Mouse (Mus musculus) hindbrain, embryonic 10.5 days (tissue): ENCODE measurements around the gene Fam19a1. TPM values are rescaled to one million over a fixed set of nuclear protein-coding genes. Genes with fewer than 3 reads are reported as not detected.
A peak's percentile ranks its signal among the peaks of the same experiment; 100 is the strongest.

Experiments
- DNase-seq: peaks from one replicate; pipeline ENCODE4 v3.0.0-alpha.2; 2017; ENCODE audit warnings: low spot score
- H3K27ac ChIP-seq: fragments of 300-500 bp; sonication (generic); 2 replicates; pipeline ENCODE4 v1.5.1; 2016; ENCODE audit warnings: mild to moderate bottlenecking, moderate library complexity
- H3K27me3 ChIP-seq: fragments of 300-500 bp; sonication (generic); 2 replicates; pipeline ENCODE4 v1.6.1; 2016; ENCODE audit warnings: mild to moderate bottlenecking; ENCODE audit not compliant: poor library complexity, insufficient read depth, severe bottlenecking
- H3K36me3 ChIP-seq: fragments of 300-500 bp; sonication (generic); 2 replicates; pipeline ENCODE4 v1.6.1; 2016; ENCODE audit warnings: mild to moderate bottlenecking, moderate library complexity
- H3K4me1 ChIP-seq: fragments of 300-500 bp; sonication (generic); replicated peaks from 2 replicates; pipeline ENCODE4 v1.6.1; 2016; ENCODE audit warnings: mild to moderate bottlenecking
- H3K4me3 ChIP-seq: fragments of 300-500 bp; sonication (generic); 2 replicates; pipeline ENCODE4 v1.5.1; 2016; ENCODE audit warnings: mild to moderate bottlenecking, moderate library complexity
- H3K9me3 ChIP-seq: fragments of 300-500 bp; sonication (generic); 2 replicates; pipeline ENCODE4 v1.6.1; 2016; ENCODE audit warnings: mild to moderate bottlenecking, moderate library complexity
- WGBS: fragments of 180-500 bp; shearing (Covaris S2); methylation state at CpG from one replicate; pipeline ENCODE4 v1.1.7; 2016; 5-methylcytosine and 5-hydroxymethylcytosine counted together
- polyA plus RNA-seq: library from polyadenylated mRNA; unstranded; fragments of >200 nt; fragmentation: Nextera tagmentation; extraction: Ambion mirVana; gene quantifications from 2 replicates; pipeline ENCODE4 v1.2.1, GENCODE M21; 2016

Fam19a1 gene
- polyA plus RNA-seq, 1 experiment from 2014 or later, result 1.9 TPM

DNA sequence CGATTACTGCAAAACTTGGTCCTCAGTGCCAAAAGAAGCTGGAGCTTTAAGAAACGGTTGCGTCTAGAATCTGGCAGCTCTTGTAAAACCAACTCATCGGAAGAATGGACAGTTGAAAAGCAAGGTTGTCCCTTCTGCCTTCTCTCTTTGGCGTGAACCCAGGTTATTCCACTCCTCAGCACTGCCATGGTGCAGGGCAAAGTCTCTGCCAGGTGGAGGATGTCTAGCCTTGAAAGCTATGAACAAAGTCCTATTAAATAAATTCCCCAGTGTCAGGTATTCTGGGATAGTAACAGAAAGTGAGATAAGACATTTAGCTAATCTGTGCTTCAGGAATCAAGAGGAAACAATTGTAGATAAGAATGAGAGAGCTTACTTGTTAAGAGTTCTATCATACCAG lies 157.5 kb downstream of the Fam19a1 start:
- DNase-seq, result no peak
- Histone ChIP-seq H3K27ac (no peak overlapping the region), H3K4me1 (no peaks in the 10 kb centered on the region), H3K9me3 (no peaks in the 10 kb centered on the region), H3K36me3 (no peaks in the 10 kb centered on the region), H3K27me3 (no peaks in the 10 kb centered on the region), H3K4me3 (no peak overlapping the region)
- 90% methylated on average over 5 of the region's 5 CpGs for WGBS

DNA sequence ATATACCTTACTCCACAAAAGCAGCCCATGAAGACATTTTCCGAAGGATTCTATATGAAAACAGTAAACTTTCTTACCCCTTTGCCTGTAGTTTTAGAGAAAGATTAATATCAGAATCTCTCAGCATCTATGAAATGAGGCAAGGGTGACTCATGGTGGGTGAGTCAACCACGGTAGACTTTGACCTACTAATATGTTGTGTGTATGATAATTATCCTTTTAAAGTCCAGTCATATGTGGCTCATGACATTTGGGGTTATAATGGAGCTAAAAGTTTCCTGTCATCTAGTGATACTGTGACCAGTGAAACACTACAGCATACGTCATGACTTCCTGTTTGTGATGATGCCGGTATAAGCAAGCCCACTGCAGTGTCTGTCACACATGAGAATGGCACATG lies 170.8 kb downstream of the Fam19a1 start:
- Histone ChIP-seq H3K9me3 (no peaks in the 10 kb centered on the region), H3K27ac (no peak overlapping the region), H3K4me1 (peaks cover 19% of the 10 kb centered on the region), H3K27me3 (no peaks in the 10 kb centered on the region), H3K4me3 (no peak overlapping the region), H3K36me3 (no peaks in the 10 kb centered on the region)
- 90% methylated on average over 4 of the region's 4 CpGs for WGBS
- DNase-seq, result no peak

DNA sequence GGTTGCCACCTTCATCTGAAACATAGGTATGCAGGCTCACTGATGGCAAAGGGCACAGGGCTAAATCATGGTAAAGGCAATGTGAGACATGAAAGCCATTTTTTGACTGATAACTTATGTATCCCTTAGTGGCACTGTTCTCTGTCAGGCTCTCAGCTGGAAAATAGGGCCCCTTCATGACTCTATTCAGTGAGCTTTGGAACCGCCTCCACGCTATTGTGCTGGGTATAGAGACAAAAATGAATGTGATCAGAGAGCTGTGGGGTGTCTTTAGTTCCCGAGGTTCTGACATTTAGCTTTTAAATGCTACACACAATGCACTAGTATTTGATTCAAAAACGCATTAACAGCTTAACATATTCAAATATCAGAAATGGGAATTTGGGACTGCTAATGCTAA lies 171.6 kb downstream of the Fam19a1 start:
- Histone ChIP-seq H3K4me3 (no peak overlapping the region), H3K27me3 (no peaks in the 10 kb centered on the region), H3K4me1 (peaks cover 26% of the 10 kb centered on the region), H3K36me3 (no peaks in the 10 kb centered on the region), H3K27ac (no peak overlapping the region), H3K9me3 (no peaks in the 10 kb centered on the region)
- DNase-seq, result peak; percentile 2
- 24% methylated on average over 4 of the region's 4 CpGs for WGBS

DNA sequence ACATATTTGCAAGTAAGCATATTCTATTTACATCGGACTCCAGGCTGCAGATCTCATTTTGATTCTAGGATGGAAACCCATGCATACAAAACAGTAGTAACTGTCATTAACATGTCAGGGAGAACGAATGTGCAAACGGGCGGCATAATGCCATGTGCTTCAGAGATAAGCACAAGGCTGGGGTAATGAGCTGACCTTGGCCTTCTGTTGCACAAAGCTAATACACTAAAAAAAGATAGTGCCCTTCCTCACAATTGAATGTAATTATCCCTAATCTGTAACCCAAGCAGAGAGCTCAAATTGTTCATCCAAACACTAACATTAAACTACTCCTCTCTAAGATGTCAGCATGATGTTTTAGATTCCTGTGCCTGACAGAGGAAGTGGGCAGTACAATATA lies 173.3 kb downstream of the Fam19a1 start:
- Histone ChIP-seq H3K4me1 (peaks cover 30% of the 10 kb centered on the region), H3K27ac (no peak overlapping the region), H3K9me3 (no peaks in the 10 kb centered on the region), H3K4me3 (no peak overlapping the region), H3K36me3 (no peaks in the 10 kb centered on the region), H3K27me3 (no peaks in the 10 kb centered on the region)
- WGBS, result 74% methylated on average over 4 of the region's 4 CpGs
- no peak for DNase-seq

DNA sequence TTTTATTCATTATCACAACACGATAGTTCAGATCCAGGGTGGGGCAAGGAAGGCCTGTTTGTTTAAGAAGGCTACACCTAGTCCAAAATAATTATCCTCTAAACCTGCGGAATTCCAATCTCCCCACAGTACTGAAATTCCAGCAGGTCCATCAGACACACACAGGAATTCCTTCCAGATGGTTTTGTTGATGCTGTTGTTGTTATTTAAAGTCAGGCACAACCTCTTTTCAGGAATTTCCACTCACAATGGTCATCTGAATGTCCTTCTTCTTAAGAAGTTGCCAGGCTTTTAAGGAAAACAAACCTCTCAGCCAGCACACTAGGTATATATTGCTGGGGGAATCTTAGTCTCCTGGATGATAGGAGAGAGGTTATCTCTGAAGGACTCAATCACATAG lies 174.4 kb downstream of the Fam19a1 start:
- 74% methylated on average over 2 of the region's 2 CpGs for WGBS
- H3K27me3 ChIP-seq, result no peaks in the 10 kb centered on the region

DNA sequence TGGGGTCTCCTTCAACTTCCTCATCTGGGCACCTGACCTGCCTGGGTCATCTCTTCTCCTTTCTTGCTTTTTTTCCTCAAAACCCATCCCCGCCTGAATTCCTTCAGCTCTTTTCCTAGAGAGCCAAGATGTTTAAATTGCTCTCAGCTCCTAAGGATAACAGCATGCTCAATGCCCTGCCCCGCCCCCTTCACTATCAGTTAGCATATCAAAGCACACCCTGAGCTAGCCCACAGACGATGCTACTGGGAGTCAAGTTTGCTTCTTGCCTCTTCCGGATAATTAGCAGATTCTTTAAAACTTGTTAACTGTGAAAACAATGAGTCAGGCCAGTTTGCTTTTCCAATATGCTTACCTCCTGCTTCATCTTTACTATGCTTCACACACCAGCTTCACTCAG lies 176.7 kb downstream of the Fam19a1 start:
- H3K27ac ChIP-seq, result no peak overlapping the region
- 13% methylated on average over 4 of the region's 4 CpGs for WGBS
- no peaks in the 10 kb centered on the region for H3K9me3 ChIP-seq
- DNase-seq, result peak; percentile 5
- no peak overlapping the region for H3K4me3 ChIP-seq
- peaks cover 25% of the 10 kb centered on the region for H3K4me1 ChIP-seq
- H3K36me3 ChIP-seq, result no peaks in the 10 kb centered on the region
- H3K27me3 ChIP-seq, result no peaks in the 10 kb centered on the region

More for the DNA sequence above, 174.4 kb downstream of the Fam19a1 start:
- H3K36me3 ChIP-seq, result no peaks in the 10 kb centered on the region
- H3K9me3 ChIP-seq, result no peaks in the 10 kb centered on the region
- H3K4me3 ChIP-seq, result no peak overlapping the region
- H3K27ac ChIP-seq, result no peak overlapping the region
- H3K4me1 ChIP-seq, result peaks cover 30% of the 10 kb centered on the region
- DNase-seq, result no peak

DNA sequence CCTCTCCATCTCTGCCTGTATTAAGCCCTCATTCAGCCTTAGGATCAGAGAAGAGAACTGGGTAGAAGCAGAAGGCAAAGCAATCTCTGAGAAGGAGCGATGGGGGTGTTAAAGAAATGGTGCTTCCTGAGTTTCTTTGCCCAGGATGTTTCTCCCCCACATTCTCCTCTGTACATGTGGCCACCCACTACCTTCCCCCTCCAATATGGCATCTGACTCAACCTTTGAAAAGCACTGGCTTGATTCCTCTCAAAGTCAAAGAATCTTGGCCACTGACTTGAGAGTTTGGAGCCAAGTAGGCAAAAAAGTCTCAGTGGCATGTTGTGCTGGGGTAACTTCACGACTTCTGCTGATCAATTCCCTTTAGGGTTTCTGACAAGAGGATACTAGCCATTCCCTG lies 234.5 kb downstream of the Fam19a1 start:
- Histone ChIP-seq H3K9me3 (no peaks in the 10 kb centered on the region), H3K36me3 (no peaks in the 10 kb centered on the region), H3K4me3 (no peak overlapping the region), H3K27me3 (no peaks in the 10 kb centered on the region), H3K27ac (no peak overlapping the region), H3K4me1 (no peaks in the 10 kb centered on the region)
- WGBS, result 89% methylated on average over 2 of the region's 2 CpGs
- DNase-seq, result no peak

DNA sequence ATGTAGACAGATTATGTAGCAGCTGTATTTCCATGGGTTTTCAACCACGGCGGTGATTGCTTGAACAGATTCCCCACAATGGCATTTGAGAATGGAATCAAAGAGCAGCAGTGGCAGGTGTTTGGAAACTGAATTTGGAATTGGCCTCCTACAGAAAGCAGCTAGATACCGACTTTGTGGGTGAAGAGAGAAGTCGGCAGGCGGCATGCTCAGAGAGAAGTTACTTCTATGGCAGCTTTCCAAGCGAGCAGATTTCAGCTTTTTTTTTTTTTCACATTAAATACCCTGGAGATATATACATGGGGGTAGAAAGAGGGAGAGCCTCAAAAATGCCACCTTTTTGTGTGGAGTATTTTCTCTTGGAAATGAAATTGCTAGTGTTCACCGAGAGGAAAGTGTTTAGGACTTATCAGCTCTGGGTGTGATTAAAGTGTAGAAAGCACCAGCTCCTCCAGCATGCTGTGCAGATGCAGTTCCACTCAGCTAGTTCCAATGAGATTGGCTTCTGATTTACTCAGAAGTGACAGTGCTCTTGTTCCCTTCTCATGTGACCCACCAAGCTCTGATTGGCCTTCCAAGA lies 236.6 kb downstream of the Fam19a1 start:
- whole genome bisulfite sequencing, result 89% methylated on average over 7 of the region's 7 CpGs
- no peak for DNase-seq
- Histone ChIP-seq H3K36me3 (no peaks in the 10 kb centered on the region), H3K27me3 (no peaks in the 10 kb centered on the region), H3K4me3 (no peak overlapping the region), H3K9me3 (no peaks in the 10 kb centered on the region), H3K4me1 (no peaks in the 10 kb centered on the region), H3K27ac (no peak overlapping the region)

DNA sequence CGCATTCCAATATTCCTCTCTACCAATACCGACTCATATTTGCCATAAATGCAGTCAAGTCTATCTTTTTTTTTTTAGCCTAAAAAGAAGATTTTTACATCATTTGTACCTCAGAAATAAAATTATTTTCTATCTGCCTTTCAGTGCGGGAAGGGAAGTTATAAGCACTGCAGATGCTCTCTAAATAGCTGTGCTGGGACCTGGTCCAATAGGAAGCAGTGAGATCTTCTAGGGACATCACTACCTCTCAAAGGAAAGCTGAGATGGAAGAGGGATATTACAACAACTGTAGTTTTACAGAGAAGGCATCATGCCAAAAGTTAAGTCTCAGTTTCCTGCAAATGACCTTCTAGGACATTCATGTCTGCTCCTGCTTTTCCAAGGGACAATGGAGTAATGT lies 256.6 kb downstream of the Fam19a1 start:
- H3K27ac ChIP-seq, result no peak overlapping the region
- 94% methylated on average over 3 of the region's 3 CpGs for WGBS
- no peaks in the 10 kb centered on the region for H3K36me3 ChIP-seq
- H3K9me3 ChIP-seq, result no peaks in the 10 kb centered on the region
- H3K4me3 ChIP-seq, result no peak overlapping the region
- H3K27me3 ChIP-seq, result no peaks in the 10 kb centered on the region
- H3K4me1 ChIP-seq, result peaks cover 10% of the 10 kb centered on the region
- no peak for DNase-seq

DNA sequence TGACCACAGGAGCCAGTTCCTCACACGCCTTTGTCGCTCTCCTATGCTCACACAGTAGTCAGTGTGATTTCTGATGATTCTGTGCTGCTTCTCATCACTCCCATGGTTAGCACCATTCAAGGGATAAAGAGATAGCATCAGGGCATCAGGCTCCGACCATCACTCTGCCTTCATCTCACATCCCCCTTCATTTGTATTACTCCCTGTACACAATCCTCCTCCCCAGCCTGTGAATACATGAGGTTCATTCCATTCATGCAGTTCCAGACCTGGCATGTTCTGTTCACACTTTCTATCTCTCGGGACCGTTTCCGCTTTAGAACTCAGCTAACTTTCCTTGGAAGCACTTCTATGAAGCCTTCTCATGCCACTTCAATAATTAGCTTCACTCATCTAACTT lies 259.9 kb downstream of the Fam19a1 start:
- Histone ChIP-seq H3K4me1 (peaks cover 10% of the 10 kb centered on the region), H3K36me3 (no peaks in the 10 kb centered on the region), H3K4me3 (no peak overlapping the region), H3K27ac (no peak overlapping the region; the same call in 1 of the 2 replicates), H3K27me3 (no peaks in the 10 kb centered on the region), H3K9me3 (no peaks in the 10 kb centered on the region)
- DNase-seq, result no peak
- WGBS, result 88% methylated on average over 6 of the region's 6 CpGs

DNA sequence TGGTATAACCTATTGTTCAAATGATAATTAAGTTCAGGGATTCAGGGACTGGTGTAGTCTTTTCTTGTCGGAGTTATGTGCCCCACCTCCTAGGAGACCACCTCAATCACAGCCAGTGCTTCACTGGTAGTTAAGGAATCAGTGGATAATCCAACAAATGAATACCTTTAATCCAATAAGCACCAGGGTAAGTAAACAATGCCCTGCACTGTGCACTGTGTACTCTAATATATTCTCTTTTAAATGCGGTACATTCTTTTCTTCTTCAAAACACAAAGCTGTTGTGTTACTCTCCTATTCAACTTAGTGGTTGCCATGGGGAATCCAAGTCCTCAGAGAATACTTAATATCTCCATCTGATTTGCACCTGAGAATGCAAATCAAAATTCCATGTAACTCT lies 260.3 kb downstream of the Fam19a1 start:
- no peak for DNase-seq
- H3K4me1 ChIP-seq, result peaks cover 10% of the 10 kb centered on the region
- H3K9me3 ChIP-seq, result no peaks in the 10 kb centered on the region
- no peaks in the 10 kb centered on the region for H3K36me3 ChIP-seq
- no peaks in the 10 kb centered on the region for H3K27me3 ChIP-seq
- WGBS, result 58% methylated on average over 2 of the region's 2 CpGs
- H3K4me3 ChIP-seq, result no peak overlapping the region
- H3K27ac ChIP-seq, result no peak overlapping the region

DNA sequence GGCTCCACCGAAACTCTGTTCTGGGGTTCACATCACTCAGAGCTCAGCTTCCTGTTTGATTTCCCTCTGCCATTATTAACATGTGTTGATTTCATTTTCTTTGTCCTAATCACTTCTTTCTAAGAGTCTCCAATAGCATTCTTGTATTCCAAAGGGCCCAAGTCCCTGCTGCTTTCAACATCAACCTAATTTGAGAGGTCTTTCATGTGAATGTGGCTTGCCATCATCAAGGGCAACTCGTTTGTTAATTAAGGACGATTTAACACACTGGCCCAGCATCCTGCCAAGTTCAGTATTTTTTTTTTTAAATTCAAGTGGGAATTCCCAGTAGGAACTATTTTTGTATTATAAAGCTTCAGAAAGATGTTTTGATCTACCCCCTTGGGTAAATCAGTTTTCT lies 263.8 kb downstream of the Fam19a1 start:
- Histone ChIP-seq H3K4me3 (no peak overlapping the region), H3K36me3 (no peaks in the 10 kb centered on the region), H3K9me3 (no peaks in the 10 kb centered on the region), H3K4me1 (peaks cover 10% of the 10 kb centered on the region), H3K27me3 (no peaks in the 10 kb centered on the region), H3K27ac (no peak overlapping the region)
- DNase-seq, result no peak
- 82% methylated on average over 3 of the region's 3 CpGs for WGBS

DNA sequence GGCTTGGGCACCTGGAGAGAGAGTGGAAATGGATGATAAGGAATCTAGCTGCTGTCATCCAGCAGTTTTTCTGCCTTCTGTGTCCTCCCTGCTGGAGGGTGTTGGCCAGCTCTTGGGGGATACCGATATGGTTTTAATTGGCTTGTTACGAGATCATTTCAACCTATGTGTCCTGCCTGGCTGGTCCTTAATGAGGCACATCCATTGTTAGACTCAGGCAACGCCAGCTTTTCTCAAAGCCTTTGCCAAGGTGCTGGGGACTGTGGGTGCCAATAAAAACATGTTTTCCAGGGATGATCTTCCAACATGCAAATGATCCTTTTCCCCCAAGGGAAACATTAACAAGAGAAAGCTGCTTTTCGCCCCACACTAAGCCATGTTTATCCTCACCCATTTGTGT lies 266.3 kb downstream of the Fam19a1 start:
- Histone ChIP-seq H3K27me3 (no peaks in the 10 kb centered on the region), H3K27ac (no peak overlapping the region), H3K36me3 (no peaks in the 10 kb centered on the region), H3K9me3 (no peaks in the 10 kb centered on the region), H3K4me3 (no peak overlapping the region), H3K4me1 (no peaks in the 10 kb centered on the region)
- DNase-seq, result no peak
- WGBS, result 72% methylated on average over 4 of the region's 4 CpGs

DNA sequence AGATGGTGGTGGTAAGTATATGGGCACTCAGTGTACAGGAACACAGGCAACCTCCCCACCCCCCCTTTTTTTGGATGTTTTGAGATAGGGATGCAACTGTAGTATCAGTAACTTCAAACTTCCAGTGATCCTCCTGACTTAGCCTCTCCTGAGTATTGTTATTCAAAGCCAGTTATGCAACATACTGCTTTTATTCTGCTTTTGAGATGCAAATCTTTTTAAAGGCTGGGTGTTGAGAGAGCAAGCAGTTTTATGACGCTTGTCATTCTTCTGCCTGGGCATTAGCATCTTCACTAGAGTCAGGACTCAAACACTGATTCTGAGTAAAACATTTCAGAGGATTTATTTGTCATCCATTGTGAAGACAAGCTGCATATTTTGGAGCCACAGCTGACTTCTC lies 271.5 kb downstream of the Fam19a1 start:
- Histone ChIP-seq H3K9me3 (no peaks in the 10 kb centered on the region), H3K36me3 (no peaks in the 10 kb centered on the region), H3K4me3 (no peak overlapping the region), H3K4me1 (no peaks in the 10 kb centered on the region), H3K27me3 (no peaks in the 10 kb centered on the region), H3K27ac (no peak overlapping the region)
- DNase-seq, result no peak
- 60% methylated on average over 1 of the region's 1 CpGs for WGBS
